Mouse (Mus musculus): ENCODE measurements at regions not wholly inside any gene's neighbourhood (a gene's known extent, or its start where the extent isn't known, plus 50 kb on each side); places are given as distances from the start of the nearest gene placed in this dataset.

DNA sequence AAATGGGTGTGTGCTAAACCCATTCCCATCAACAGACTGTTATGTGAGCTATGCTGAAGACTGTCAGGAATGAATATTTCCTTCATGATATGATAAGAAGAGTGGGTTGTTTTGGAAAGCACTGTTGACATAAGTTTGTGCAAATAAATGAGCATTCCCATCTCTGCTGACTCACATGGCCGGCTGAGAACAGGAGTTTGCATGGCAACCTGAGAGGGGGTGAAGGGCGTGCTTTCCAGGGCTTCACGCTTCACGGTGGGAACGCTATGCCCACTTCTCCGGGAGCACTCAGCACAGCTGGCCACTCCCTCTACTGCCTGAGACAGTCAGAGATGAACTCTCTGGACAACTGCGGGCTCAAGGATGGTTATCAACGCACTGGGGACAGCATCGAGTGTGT, 348.9 kb upstream of the Slc24a5 start:
- DNase-seq: no peak

DNA sequence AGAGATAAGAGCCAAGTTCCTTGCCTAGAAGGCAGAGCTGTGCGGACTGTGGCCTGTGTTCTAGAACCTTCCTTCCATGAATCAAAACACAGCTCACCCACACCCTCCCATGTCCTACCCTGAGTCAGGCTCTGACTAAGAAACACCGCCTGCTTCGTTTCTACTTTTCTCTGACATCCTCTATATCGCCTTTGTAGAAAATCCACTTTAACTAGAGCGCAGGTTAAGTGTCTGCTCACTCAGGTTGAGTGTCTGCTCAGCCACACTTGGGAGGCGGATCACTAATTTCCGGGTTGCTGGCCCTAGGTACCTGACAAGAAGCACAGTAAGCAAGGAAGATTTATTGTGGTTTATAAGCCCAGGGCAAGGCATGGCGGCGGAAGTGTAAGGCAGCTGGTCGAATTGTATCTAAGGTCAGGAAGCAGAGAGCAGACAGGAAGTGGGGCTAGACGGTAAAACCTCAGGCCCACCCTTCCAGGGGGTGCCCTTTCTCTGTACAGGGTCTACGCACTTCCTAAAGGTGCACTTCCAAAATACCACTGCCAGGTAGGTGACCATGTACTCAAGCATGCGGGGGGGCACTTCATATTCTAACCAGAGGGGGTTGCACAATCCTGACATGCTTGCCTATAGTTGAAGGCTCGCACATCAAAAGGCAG, 348.0 kb upstream of the Slc24a5 start:
- DNase-seq: no peak

DNA sequence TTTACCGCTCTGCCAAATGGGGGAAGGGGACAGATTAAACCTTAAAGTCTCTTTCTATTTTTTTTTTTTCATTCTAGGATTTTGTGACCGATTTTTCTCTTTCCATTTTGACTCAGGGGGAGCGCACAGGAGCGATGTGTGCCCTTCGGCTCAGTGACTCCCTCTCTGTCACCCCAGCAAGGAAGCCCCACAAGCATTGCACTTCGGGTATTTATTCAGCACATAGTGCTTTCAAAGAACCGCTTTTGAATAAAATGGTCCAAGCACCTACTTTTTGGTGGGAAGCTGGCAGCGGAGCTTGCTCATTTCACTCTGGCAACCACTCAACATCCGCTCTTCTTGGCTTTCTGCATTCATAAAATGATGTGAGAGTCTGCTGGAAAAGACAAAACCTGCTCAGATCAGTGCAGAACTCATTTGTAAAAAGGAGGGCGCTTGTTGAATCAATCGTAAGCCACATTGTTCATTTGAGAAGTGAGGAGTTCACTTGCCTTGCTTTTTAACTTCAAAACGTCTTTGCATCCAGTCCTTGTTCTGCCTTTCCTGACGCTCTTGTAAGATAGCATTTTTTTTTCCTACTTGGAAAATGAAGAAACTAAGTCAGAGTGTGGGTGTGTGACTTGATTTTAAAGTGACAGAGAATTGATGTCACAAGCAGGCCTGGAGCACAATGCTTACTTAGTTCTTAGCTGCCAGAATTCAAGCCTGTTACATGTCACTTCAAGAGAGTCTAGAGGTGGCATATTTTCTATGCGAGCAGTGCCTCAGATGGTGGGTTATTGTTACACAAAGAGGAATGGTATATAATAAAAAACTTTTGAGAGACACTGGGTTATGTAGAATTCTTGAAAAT, 347.1 kb upstream of the Slc24a5 start:
- no peak for DNase-seq

DNA sequence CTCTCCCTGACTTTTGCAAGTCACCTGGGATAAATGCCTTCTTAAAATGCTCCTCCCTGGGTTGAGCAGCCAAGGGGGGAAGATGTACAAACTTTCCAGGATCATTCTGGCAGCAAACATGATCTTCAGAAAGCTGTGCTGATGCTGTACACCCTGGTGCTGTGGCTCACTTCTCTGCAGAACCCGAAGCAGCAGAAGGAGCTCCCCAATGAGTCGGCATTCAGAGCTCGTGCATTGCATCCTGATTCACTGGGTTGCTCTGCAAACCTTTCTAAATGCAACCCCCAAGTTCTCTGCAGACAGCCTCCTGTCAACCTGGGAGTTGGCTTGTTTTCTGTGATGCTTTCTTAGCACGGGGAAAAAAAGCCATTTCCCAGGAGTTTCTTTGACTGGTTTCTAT, 343.8 kb upstream of the Slc24a5 start:
- DNase-seq: no peak

DNA sequence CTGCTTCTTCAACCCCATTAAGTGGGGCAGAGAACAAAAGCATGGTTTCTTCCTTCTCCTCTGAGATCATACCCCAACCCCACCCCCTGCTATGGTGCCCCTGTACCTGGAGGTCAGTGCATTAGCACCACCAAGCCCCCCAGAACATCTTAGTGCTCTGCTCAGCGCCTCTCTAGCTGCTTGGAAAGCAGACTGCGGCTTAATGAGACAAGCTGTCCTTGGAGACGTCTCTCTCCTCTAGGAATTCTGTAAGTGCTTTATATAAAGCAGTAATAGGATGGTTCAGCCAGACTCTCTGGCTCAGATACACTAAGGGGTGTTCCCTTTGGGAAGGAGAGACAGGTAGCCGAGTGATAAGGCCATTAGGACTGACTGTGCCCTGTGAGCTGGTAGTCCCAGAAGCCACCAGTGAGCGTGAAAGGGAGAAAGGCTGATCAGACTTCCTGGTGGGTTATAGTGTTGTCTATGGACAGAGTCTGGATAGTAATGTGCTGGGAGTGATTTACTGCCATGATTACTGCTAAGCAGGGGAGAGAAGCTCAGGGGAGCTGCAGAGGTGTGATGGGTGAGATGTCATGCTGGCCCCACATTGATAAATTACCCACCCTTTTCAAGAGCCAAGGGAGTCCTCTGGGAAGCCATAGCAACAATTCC, 343.0 kb upstream of the Slc24a5 start:
- no peak for DNase-seq

DNA sequence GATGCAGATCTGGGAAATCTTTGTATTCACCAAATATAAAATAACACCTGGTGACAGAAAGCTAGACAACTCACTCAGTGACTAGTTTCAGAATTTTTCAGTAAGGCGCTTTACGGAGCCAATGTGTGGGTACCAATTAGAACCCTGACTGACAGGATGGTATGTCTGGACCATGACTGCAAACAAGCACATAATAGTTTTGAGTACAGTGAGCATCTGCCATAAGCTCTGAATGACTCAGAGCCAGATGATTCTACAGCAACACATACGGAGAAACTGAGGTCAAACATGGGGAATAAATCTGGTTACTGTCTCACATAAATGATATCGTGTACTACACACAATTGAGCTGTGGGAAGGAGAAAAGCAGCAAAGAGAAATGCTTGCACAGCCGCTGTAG, 339.9 kb upstream of the Slc24a5 start:
- no peak for DNase-seq

DNA sequence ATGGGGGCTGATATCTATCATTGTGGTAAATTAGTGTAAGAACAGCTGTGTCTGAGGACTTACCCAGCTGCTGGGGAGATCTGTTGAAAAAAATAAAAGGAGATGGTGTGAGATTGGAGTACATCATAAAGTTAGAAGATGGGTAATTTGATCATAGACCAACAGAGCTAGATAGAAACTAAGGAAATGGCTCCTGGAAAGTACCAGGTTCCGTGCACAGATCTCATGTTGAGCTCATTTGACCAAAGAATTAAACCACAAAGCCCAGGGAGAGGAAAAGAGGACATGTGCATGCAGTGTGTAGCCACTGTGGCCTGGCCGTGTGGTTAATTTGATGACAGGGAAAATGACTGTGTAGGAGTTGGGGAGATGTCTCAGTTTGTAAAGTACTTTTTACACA, 335.3 kb upstream of the Slc24a5 start:
- no peak for DNase-seq

DNA sequence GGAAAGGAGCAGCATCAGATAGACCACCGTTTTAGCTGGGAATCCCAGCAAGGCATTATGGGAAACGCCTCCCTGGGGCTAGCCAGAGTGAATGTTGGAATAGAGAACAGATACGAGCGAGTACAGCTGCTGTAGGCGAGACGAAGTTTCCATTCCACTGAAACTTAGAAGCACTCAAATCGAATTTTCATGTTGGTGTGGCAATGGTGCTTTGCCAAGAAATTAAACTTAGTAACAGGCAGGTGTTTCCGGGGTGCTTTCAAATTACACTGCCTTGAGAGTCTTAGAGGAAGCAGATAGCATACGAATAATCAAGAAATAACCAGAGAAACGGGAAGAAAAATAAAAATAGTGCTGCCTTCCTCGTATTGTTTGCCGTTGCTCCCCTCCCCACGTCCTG, 327.1 kb upstream of the Slc24a5 start:
- no peak for DNase-seq

DNA sequence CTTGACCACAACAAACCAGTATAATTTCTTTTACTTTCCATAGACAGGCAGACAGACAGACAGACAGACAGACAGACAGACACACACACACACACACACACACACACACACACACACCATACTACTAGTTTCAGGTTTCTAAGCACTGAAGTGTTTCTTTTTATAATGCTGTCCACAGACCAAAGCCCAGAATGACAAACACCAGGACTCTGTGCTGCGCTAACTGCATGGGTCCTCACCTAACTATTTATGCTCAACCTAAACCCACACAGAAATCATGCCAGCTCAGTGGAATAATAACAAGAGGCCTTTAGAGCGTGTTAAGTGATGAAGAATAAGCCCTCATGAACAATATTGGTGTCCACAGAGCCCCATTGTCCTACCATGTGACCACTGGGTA, 325.0 kb upstream of the Slc24a5 start:
- no peak for DNase-seq

DNA sequence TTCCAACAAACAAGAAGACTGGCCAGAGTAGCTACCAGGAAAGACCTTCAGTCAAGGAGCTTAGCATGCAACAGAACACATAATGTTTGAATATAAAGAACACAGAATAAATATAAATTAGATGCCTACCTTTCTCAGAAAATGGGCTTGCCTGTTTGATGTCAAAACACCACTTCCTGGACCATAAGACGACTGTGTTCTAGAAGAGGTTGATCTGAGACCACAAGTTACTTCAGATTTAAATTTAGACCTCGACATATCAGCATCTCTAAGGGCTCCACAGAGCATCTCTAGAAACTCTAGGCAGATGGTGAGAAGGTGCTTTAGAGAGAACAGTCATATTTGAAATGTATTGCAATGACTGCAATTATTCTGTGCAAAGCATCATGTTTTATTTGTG, 322.9 kb upstream of the Slc24a5 start:
- no peak for DNase-seq

DNA sequence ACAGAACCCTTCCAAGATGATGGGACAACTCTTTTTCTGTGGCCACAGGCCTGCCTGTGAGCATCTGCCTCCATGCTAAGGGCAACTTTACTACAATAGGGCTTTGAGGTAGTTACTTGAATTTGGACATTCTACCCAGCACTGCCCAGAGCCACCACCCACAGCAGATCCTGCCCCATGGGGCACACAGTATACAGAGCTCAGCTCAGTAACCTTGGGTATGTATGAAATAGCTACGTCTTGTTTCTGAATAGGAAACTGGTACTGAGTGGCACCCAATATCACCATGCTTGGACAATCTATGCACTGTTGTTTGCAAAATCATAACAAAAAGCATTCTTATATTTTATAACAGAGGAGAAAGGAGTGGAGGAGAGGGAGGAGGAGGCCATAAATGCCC, 320.8 kb upstream of the Slc24a5 start:
- no peak for DNase-seq

DNA sequence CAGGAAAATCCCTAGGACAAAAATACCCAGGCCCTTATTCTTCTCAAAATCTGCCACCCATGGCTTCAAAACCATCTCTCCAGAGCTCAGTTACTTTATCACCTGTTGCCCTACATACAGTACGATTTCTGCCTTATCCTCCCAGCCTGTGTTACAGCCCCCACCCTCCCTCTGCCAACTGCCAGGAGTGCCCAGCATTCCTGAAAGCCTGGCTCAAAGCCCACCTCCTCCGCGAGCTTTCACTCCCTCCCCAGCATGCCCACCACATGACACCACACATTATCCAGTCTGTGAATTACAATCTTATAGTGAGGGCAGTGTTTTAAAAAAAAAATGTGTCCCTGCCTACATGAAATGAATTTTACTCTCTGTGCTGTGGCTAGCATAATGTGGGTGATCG, 320.3 kb upstream of the Slc24a5 start:
- DNase-seq: peak in 1 of 2 experiments; percentile 57

DNA sequence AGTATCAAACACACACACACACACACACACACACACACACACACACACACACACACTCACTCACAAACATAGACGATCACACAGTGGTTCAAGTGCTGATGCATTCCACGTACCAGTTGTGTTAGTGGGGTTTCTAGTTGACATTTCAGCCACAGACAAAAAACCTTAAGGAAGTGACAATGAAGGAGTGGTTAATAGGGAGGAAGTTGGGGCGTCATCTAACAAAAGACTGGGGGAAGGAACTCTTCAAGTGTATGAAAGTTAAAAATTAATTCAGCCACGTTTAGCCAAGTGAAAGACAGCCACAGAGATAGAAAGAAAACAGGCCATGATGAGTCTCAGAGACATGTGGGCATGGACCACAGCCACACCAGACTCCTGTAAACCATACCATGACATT, 316.1 kb upstream of the Slc24a5 start:
- no peak for DNase-seq

DNA sequence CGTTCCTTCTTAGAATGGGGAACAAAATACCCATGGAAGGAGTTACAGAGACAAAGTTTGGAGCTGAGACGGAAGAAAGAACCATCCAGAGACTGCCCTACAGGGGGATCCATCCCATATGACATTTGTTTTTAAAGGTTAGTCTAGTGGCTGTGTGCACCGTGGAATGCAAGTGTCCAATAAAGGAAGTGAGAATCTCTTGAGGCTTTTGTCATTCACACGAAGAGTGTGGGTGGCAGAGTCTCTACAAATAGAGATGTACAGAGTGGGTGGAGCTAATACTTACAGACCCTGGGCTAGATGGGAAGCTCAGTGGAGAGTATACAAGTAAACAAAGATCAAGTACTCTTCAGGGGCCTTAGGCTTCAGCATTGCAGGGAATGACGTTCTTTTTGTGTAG, 314.2 kb upstream of the Slc24a5 start:
- no peak for DNase-seq

DNA sequence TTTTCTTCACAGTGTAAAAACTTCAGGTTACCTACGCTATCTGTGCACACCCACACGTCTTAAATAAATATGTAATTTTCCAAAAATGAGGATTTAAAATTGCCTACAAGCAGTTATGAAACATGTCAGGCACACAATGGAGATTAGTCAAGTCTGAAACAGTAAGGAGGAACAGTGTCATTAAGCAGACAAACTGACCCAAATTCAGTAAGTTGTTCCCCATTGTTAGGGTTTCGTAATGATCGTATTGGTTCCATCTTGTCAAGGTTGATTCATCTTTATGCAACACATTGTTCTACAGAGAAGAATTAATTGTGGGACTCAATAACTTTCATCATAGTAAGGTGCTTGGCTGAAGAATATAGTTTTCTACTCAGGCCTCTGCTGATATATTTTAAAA, 312.7 kb upstream of the Slc24a5 start:
- DNase-seq: no peak

DNA sequence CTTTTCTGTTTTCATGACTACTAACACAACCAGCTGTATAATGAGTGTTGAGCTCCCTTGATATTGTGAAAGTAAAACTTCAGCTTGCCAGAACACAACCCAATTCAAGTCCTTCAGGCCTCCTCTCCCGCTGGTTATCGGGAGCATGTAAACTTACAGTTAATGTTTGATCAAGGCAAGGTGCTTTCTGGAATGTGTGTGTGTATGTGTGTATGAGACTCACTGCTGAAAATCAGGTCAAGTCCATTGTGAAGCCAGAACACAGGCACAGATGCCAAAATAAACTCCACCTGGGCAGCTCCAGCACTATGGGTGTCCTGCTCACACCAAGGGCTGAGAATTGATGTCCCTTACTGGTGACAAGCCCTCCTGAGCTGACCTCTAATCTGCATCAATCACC, 308.9 kb upstream of the Slc24a5 start:
- no peak for DNase-seq

DNA sequence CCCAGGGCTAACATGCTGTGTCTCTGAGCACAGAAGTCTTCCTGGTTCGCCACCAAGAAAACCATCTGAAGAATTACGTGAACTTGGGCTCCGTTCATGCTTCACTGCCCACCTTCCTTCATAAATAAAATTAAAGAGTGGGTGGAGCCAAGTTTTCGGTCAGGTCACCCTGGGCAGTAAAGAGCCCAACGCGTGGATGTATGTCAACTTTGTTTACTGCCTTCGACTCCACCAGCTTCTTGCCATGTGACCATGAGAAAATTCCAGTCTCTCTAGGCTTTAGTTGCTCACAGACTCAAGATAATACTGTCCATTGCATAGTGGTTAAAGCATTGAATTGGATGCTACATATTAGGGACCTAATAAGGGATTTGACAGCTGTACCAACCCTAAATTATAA, 304.3 kb upstream of the Slc24a5 start:
- DNase-seq: no peak

DNA sequence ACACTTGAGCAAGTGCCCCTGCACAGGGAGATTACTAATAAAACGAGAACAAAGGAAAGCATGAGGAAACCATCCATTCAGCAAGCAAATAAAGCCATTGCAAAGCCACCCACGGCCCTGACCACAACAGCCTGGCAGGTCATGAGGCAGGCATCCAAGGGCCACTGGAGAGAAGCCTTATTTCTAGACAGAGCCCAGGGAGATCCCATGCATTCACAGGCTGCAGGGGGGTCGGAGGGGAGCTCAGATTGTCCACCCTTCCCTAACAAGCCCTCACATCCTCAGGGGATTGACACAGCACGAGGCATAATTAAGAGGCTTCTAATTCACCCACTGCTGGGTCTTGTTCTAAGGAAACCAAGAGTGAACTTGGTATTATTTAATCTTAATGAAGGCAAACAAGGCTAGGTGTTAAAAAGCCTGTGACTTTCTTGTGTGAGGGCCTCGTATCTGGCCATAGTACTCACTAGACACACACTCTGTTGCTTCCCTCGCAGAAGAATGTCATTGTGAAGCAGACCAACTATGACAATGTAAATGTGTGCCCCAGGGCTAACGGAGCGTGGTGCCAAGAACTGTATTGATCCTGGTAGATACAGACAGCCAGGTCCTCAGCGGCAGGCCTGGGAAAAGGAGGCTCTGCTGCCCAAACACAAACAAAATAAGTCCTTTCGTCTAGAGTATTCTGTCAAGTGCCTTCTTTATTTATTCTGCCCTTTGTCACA, 303.6 kb upstream of the Slc24a5 start:
- DNase-seq: no peak

DNA sequence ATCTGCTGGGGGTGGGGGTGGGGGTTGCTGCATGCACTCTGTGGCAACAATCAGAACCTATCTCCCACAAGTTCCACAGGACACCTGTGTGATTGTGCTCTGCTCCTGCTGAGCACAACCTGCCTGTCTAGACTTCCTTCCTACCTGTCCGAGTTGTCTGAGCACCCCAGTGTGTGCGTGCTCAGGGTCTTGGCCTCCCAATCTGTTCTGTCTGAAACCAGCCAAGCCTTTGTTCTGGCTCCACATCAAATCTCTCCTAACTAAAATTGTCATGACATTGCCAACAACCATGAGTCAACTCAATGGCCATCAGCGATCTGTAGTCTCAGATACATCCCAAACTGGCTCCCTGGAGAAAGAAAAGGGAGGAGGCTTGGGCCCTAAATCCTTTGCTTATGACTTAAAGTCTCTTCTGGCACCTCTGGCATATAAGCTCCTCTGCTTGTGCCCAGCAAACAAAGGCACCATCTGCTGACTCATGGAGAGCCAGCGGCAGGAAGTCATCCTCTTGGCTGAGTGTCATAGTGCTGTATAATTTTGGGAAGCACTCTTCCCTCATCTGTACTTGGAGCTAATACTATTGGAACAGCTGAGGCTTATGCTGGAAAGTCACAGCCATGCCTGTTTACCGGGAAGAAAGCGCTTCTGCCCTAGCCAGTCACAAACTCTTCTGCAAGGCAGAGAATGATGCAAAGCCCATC, 298.5 kb upstream of the Slc24a5 start:
- peak; percentile 18 to 30 for DNase-seq

DNA sequence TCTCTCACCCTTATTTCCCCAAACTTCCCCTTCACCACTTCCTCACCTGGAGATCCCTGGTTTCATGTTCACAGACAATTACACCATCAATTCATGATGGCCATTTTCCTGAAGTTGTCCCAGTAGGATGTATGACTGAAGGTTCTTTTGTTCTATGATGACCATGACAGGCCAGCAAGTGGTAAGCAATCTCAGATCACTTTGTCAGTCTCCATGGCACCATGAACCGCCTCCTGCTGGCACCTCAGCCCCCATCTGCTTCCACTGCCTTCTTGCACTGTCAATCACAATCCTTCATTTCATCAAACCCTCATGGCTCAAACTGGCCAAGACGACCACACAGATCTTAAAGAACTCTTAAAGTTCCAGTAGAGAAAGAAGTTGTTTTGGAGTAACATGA, 297.9 kb upstream of the Slc24a5 start:
- DNase-seq: no peak

DNA sequence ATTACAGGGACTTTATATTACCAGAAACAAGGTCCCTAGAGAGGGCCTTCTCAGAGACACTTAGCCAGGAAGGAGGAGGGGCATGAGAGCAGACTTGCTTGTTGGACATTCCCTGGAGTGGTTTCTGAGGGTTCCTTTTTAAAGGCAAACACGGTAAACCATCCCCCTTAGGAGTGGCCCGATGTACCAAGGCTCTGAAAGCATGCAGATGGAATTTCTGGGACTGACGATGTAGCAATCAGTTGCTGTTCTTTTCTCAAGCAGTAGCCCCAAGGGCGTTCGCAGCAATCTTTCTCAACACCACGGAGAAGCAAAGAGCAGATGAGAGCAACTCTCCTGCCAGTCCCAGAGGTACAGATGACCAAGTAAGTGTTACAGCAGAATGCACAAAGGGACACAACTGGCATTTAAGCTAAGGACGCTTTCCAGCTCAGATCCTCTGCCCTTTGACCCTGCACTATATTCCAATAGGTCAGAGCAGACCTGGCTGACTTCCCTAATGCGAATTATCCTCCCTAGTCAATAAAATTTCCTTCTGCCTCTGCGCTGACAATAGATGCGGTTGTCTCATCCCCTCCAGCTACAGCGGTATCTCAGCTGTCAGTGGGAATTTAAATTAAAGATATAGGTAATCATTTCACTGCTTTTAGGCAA, 295.7 kb upstream of the Slc24a5 start:
- DNase-seq: no peak

DNA sequence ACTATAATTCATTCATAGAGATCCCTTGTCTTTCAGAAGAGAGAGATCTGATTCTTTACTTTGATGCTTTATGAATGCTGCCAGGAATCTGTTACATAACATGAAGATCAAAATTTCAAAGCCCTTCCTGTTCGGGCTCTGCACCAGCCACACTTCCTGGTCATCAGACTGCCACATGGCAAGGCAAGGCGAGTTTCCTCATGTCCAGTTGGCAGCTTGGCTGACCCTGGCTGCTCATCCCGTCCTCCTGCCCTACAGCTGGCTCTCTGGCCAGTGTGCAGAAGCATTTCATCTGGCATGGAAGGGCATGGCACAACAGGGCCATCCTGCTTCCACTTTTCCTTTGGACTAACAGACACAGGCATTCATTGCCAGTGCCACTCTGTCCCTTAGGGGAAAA, 292.2 kb upstream of the Slc24a5 start:
- peak; percentile 34 to 56 for DNase-seq

All from cerebellum, postnatal 25 days (tissue).